Mouse (Mus musculus): ENCODE results near the gene Hipk2.

The Hipk2 gene

GRCm38 (mm10) chr6:38901636-38902035 lies 25.7 kb upstream of the Hipk2 start:
- DNase-seq, result no peak

GRCm38 (mm10) chr6:38901152-38901551 lies 25.2 kb upstream of the Hipk2 start:
- DNase-seq, result no peak

GRCm38 (mm10) chr6:38900479-38901126 lies 24.6 kb upstream of the Hipk2 start:
- no peak for DNase-seq

- DNase-seq, result no peak
Observed at GRCm38 (mm10) chr6:38900073-38900472, 24.1 kb upstream of the Hipk2 start.

- no peak for DNase-seq
Observed at GRCm38 (mm10) chr6:38893615-38894014, 17.6 kb upstream of the Hipk2 start.

- no peak for DNase-seq
Observed at GRCm38 (mm10) chr6:38892017-38892416, 16.1 kb upstream of the Hipk2 start.

GRCm38 (mm10) chr6:38889156-38889555 lies 13.2 kb upstream of the Hipk2 start:
- DNase-seq, result no peak

GRCm38 (mm10) chr6:38887436-38887835 lies 11.5 kb upstream of the Hipk2 start:
- DNase-seq, result no peak

GRCm38 (mm10) chr6:38885132-38885531 lies 9.2 kb upstream of the Hipk2 start:
- DNase-seq, result no peak

GRCm38 (mm10) chr6:38884482-38884881 lies 8.5 kb upstream of the Hipk2 start:
- no peak for DNase-seq

- DNase-seq, result peak; percentile 61 to 72
Observed at GRCm38 (mm10) chr6:38882728-38883171, 6.8 kb upstream of the Hipk2 start.

- no peak for DNase-seq
Observed at GRCm38 (mm10) chr6:38881975-38882374, 6.0 kb upstream of the Hipk2 start.

GRCm38 (mm10) chr6:38881468-38881867 lies 5.5 kb upstream of the Hipk2 start:
- DNase-seq, result no peak

GRCm38 (mm10) chr6:38877674-38878073 lies 1.7 kb upstream of the Hipk2 start:
- DNase-seq, result no peak

GRCm38 (mm10) chr6:38875258-38876070 lies 501 bp downstream of the Hipk2 start, which contains the start of gene Tbxas1:
Gene Tbxas1 (plus strand): TSS chr6:38875404.
- peak; percentile 68 to 73 for DNase-seq

- DNase-seq, result peak in 1 of 2 experiments; percentile 31
Observed at GRCm38 (mm10) chr6:38874565-38875257, 1.3 kb downstream of the Hipk2 start.

GRCm38 (mm10) chr6:38874035-38874434 lies 1.9 kb downstream of the Hipk2 start:
- peak; percentile 64 to 76 for DNase-seq

GRCm38 (mm10) chr6:38873316-38873715 lies 2.6 kb downstream of the Hipk2 start:
- DNase-seq, result no peak

GRCm38 (mm10) chr6:38871051-38871450 lies 4.9 kb downstream of the Hipk2 start:
- no peak for DNase-seq

GRCm38 (mm10) chr6:38870070-38870469 lies 5.9 kb downstream of the Hipk2 start:
- DNase-seq, result no peak

GRCm38 (mm10) chr6:38868974-38869373 lies 7.0 kb downstream of the Hipk2 start:
- no peak for DNase-seq

GRCm38 (mm10) chr6:38867291-38867690 lies 8.7 kb downstream of the Hipk2 start:
- no peak for DNase-seq

- no peak for DNase-seq
Observed at GRCm38 (mm10) chr6:38866761-38867160, 9.2 kb downstream of the Hipk2 start.
